Mouse (Mus musculus): ENCODE results near the gene C1galt1. TPM values are rescaled to one million over a fixed set of nuclear protein-coding genes. Genes with fewer than 3 reads are reported as not detected.

The C1galt1 gene
- polyA plus RNA-seq, 1 experiment from 2014 or later = 4.1 TPM

DNA sequence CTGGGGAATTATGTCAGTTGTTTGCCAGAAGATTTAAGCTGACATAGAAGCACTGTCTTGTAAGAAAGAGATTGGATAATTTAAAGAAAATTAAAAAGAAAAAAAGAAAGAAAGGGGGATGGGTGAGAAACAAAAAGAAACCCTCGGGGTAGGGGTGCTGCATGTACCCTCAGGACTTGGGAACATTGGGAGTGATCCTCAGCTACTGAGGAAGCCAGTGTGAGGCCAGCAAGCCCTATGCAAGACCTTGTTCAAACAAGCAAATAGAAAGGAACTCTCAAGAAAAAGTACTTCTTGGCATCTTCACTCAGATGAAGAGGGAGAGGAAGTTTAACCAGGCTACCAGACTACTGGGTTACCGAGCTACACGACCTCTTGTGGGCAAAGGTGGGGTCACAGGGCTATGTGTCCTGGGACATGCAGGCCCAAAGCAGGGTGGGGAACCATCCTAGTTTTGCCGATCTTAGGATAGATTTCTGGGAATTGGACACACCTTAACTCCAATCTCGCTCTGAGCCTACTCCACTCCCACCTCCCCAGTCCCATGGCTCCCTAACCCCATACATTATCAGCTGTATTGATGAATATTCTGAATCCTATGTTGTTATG, 12.1 kb downstream of the C1galt1 start:
- peak; percentile 75 for ATAC-seq (ENCODE audit: low read depth)
- Histone ChIP-seq H3K4me1 (replicated peaks; ENCODE audit: control insufficient read depth, insufficient read depth, low read length) (peaks cover 17% of the 10 kb centered on the region), H3K27me3 (ENCODE audit: control insufficient read depth, insufficient read depth, low read depth, low read length) (no peaks in the 10 kb centered on the region), H3K9me3 (ENCODE audit: control insufficient read depth, low read length) (no peaks in the 10 kb centered on the region), H3K9ac (ENCODE audit: low read length) (no peak overlapping the region), H3K36me3 (ENCODE audit: control insufficient read depth, insufficient read depth, low read length) (no peaks in the 10 kb centered on the region), H3K4me3 (ENCODE audit: low read length) (no peak overlapping the region), H3K4me2 (ENCODE audit: low read depth, low read length) (peak overlapping the region; percentile 14; the same call in 1 of the 2 replicates), H3K27ac (ENCODE audit: low read length) (0 out of 2 replicates have a peak overlapping the region, but pooled peaks have one; percentile 12)
- WGBS = 49% methylated on average over 5 of the region's 5 CpGs

DNA sequence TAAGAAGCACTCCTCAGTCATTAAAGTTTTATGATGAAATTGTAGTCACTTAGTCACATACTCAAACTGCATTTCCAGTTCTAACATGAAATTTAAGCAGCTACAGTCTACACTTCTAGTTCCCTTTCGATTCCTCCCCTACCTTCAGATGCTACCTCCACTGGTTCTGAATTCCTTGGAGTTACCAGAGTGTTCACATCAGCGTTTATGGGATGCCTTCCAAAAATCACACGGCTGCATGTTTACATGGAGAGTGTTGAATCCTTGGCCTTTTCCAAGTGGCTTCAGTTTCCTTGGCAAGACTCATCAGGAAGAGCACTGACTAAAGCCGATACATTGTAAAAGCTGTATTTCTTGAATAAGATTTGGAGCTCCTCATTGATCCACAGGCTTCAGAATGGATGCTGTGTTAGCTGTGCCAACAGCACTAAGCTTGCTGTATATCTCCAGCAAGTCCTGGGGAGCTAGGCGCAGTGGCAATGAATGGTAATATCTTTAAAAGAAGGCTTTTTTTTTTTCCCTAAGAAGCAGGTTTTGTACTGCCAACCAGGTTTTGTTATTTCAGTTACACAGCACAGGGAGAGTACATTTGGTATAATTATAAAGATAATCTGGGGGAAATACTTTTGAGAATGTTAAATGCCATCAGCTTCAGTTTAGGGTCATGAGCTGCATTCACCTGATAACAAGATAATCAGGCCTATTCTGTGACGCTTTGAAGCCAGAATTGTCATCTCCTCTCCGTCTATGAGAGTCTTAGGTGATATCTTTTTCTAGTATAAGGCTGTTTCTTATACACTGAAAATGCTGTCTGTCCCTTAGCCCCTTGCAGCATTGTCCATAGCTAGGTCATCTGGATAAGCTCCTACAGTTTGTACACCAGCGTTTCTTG, 13.0 kb downstream of the C1galt1 start:
- H3K4me2 ChIP-seq (ENCODE audit: low read depth, low read length) = peak overlapping the region; percentile 14; the same call in 1 of the 2 replicates

DNA sequence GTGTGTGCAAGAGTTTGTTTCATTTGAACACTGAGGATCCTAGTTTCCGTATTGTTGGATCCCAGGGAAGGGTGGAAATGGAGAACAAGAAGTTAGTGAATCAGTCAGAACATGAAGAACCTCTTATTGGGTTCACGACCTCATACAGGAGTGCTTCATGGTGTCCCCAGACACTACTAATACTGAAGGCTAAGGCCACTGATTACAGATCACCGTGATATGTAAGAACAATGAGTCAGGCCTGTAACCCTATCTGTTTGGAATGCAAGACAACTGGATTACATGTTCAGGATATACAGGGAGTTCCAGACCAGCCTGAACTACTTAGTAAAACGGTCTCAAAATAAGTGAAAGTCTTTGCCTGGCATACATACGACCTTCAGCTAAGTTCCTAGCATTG, 13.9 kb downstream of the C1galt1 start:
- H3K9ac ChIP-seq (ENCODE audit: low read length) = no peak overlapping the region
- 75% methylated on average over 5 of the region's 5 CpGs for WGBS
- no peak for ATAC-seq (ENCODE audit: low read depth)
- peaks cover 17% of the 10 kb centered on the region for H3K4me1 ChIP-seq (replicated peaks; ENCODE audit: control insufficient read depth, insufficient read depth, low read length)
- H3K9me3 ChIP-seq (ENCODE audit: control insufficient read depth, low read length) = no peaks in the 10 kb centered on the region
- no peak overlapping the region for H3K27ac ChIP-seq (ENCODE audit: low read length)
- H3K27me3 ChIP-seq (ENCODE audit: control insufficient read depth, insufficient read depth, low read depth, low read length) = no peaks in the 10 kb centered on the region
- no peak overlapping the region for H3K4me3 ChIP-seq (ENCODE audit: low read length)
- no peaks in the 10 kb centered on the region for H3K36me3 ChIP-seq (ENCODE audit: control insufficient read depth, insufficient read depth, low read length)
- H3K4me2 ChIP-seq (ENCODE audit: low read depth, low read length) = no peak overlapping the region

More for the DNA sequence above, 13.0 kb downstream of the C1galt1 start:
- ATAC-seq (ENCODE audit: low read depth) = peak; percentile 44
- Histone ChIP-seq H3K4me3 (ENCODE audit: low read length) (no peak overlapping the region), H3K36me3 (ENCODE audit: control insufficient read depth, insufficient read depth, low read length) (no peaks in the 10 kb centered on the region), H3K27ac (ENCODE audit: low read length) (no peak overlapping the region), H3K9ac (ENCODE audit: low read length) (no peak overlapping the region), H3K4me1 (replicated peaks; ENCODE audit: control insufficient read depth, insufficient read depth, low read length) (peaks cover 17% of the 10 kb centered on the region), H3K9me3 (ENCODE audit: control insufficient read depth, low read length) (no peaks in the 10 kb centered on the region), H3K27me3 (ENCODE audit: control insufficient read depth, insufficient read depth, low read depth, low read length) (no peaks in the 10 kb centered on the region)
- 54% methylated on average over 8 of the region's 8 CpGs for WGBS

GRCm38 (mm10) chr6:7859161-7859560, 14.5 kb downstream of the C1galt1 start:
- Histone ChIP-seq H3K4me3 (ENCODE audit: low read length) (no peak overlapping the region), H3K4me2 (ENCODE audit: low read depth, low read length) (no peak overlapping the region), H3K27me3 (ENCODE audit: control insufficient read depth, insufficient read depth, low read depth, low read length) (no peaks in the 10 kb centered on the region), H3K9ac (ENCODE audit: low read length) (no peak overlapping the region), H3K9me3 (ENCODE audit: control insufficient read depth, low read length) (no peaks in the 10 kb centered on the region), H3K4me1 (replicated peaks; ENCODE audit: control insufficient read depth, insufficient read depth, low read length) (peaks cover 17% of the 10 kb centered on the region), H3K27ac (ENCODE audit: low read length) (no peak overlapping the region), H3K36me3 (ENCODE audit: control insufficient read depth, insufficient read depth, low read length) (no peaks in the 10 kb centered on the region)
- 73% methylated on average over 3 of the region's 3 CpGs for WGBS
- ATAC-seq (ENCODE audit: low read depth) = no peak

- H3K4me3 ChIP-seq (ENCODE audit: low read length) = no peak overlapping the region
- H3K9ac ChIP-seq (ENCODE audit: low read length) = no peak overlapping the region
- H3K4me2 ChIP-seq (ENCODE audit: low read depth, low read length) = no peak overlapping the region
- WGBS = 28% methylated on average over 3 of the region's 3 CpGs
- H3K36me3 ChIP-seq (ENCODE audit: control insufficient read depth, insufficient read depth, low read length) = 0 out of 2 replicates have a peak, but pooled peaks cover 2% of the 10 kb centered on the region
- no peak overlapping the region for H3K27ac ChIP-seq (ENCODE audit: low read length)
- no peaks in the 10 kb centered on the region for H3K9me3 ChIP-seq (ENCODE audit: control insufficient read depth, low read length)
- H3K4me1 ChIP-seq (replicated peaks; ENCODE audit: control insufficient read depth, insufficient read depth, low read length) = peaks cover 16% of the 10 kb centered on the region
- ATAC-seq (ENCODE audit: low read depth) = no peak
- H3K27me3 ChIP-seq (ENCODE audit: control insufficient read depth, insufficient read depth, low read depth, low read length) = no peaks in the 10 kb centered on the region
Observed at GRCm38 (mm10) chr6:7861033-7861432, 16.4 kb downstream of the C1galt1 start.

DNA sequence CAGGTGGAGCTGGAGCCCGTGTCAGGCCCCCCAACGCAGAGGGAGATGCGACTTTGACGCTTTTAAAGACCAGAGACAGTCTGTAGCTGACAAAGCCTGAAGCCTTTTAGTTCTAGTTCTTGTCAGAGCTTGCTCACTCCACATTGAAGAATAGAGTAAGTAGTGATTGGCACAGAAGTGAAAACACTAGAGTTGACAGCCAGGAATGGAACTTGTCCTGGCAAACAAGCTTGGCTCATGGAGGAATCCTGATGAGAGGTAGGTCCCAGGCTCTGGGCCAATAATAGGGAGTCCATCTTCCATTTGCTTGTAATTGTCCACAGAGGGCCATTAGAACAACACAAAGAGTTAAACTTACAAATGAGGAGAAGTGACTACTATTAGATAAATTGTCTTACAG, 18.7 kb downstream of the C1galt1 start:
- Histone ChIP-seq H3K9ac (ENCODE audit: low read length) (no peak overlapping the region), H3K27ac (ENCODE audit: low read length) (no peak overlapping the region), H3K4me2 (ENCODE audit: low read depth, low read length) (no peak overlapping the region), H3K27me3 (ENCODE audit: control insufficient read depth, insufficient read depth, low read depth, low read length) (no peaks in the 10 kb centered on the region), H3K9me3 (ENCODE audit: control insufficient read depth, low read length) (no peaks in the 10 kb centered on the region), H3K4me3 (ENCODE audit: low read length) (no peak overlapping the region), H3K36me3 (ENCODE audit: control insufficient read depth, insufficient read depth, low read length) (0 out of 2 replicates have a peak, but pooled peaks cover 2% of the 10 kb centered on the region), H3K4me1 (replicated peaks; ENCODE audit: control insufficient read depth, insufficient read depth, low read length) (peaks cover 2% of the 10 kb centered on the region; the same call in 1 of the 2 replicates)
- no peak for ATAC-seq (ENCODE audit: low read depth)
- WGBS = 80% methylated on average over 4 of the region's 4 CpGs

DNA sequence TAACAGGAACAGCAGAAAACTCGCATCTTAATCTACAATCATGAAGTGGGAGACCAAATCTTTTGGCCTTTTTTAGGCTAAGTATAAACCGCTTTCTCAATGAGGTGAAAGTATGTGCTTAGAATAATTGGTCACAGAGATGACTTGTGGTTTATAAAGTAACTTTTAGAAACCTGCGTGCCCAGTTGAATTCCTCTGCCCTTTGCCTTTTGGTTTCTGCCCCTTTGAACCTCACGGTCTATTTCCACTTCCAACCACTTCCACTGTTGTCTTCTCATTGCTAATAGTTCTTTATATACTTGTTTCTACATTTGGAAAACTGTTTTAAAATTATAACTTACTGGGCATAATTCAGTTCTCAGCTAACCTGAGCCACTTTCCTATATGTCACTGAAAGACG, 32.2 kb downstream of the C1galt1 start:
- no peak for ATAC-seq (ENCODE audit: low read depth)
- Histone ChIP-seq H3K36me3 (ENCODE audit: control insufficient read depth, insufficient read depth, low read length) (no peaks in the 10 kb centered on the region), H3K4me2 (ENCODE audit: low read depth, low read length) (no peak overlapping the region), H3K9me3 (ENCODE audit: control insufficient read depth, low read length) (no peaks in the 10 kb centered on the region), H3K4me3 (ENCODE audit: low read length) (no peak overlapping the region), H3K27ac (ENCODE audit: low read length) (no peak overlapping the region), H3K27me3 (ENCODE audit: control insufficient read depth, insufficient read depth, low read depth, low read length) (no peaks in the 10 kb centered on the region), H3K9ac (ENCODE audit: low read length) (no peak overlapping the region), H3K4me1 (replicated peaks; ENCODE audit: control insufficient read depth, insufficient read depth, low read length) (no peaks in the 10 kb centered on the region)
- 88% methylated on average over 5 of the region's 5 CpGs for WGBS

- H3K27ac ChIP-seq (ENCODE audit: low read length) = no peak overlapping the region
- ATAC-seq (ENCODE audit: low read depth) = no peak
- no peaks in the 10 kb centered on the region for H3K36me3 ChIP-seq (ENCODE audit: control insufficient read depth, insufficient read depth, low read length)
- WGBS = 57% methylated on average over 1 of the region's 1 CpGs
- H3K4me1 ChIP-seq (replicated peaks; ENCODE audit: control insufficient read depth, insufficient read depth, low read length) = no peaks in the 10 kb centered on the region
- H3K9me3 ChIP-seq (ENCODE audit: control insufficient read depth, low read length) = no peaks in the 10 kb centered on the region
- no peak overlapping the region for H3K4me3 ChIP-seq (ENCODE audit: low read length)
- no peaks in the 10 kb centered on the region for H3K27me3 ChIP-seq (ENCODE audit: control insufficient read depth, insufficient read depth, low read depth, low read length)
- H3K9ac ChIP-seq (ENCODE audit: low read length) = no peak overlapping the region
- no peak overlapping the region for H3K4me2 ChIP-seq (ENCODE audit: low read depth, low read length)
Observed at GRCm38 (mm10) chr6:7881595-7882128, 37.0 kb downstream of the C1galt1 start.

DNA sequence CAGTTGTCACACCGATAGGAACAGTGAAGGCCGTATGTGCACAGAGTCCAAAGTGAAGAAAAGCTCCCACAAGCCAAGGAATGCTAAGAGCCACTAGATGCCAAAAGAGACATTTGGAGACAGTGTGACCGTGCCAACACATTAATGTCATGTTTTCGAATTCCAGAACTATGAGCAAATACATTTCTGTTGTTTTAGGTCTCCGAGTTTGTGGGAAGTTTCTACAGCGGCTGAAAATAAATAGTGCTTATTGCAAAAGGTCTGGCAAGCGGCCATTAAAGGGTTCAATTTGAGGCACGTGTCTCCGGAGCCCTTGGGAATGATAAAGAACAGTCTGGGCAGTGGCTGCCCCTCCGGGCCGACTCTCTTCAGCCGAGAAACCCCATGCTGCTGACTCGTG, 37.9 kb downstream of the C1galt1 start:
- no peaks in the 10 kb centered on the region for H3K27me3 ChIP-seq (ENCODE audit: control insufficient read depth, insufficient read depth, low read depth, low read length)
- no peak overlapping the region for H3K27ac ChIP-seq (ENCODE audit: low read length)
- H3K4me2 ChIP-seq (ENCODE audit: low read depth, low read length) = no peak overlapping the region
- no peaks in the 10 kb centered on the region for H3K4me1 ChIP-seq (replicated peaks; ENCODE audit: control insufficient read depth, insufficient read depth, low read length)
- H3K9ac ChIP-seq (ENCODE audit: low read length) = no peak overlapping the region
- H3K36me3 ChIP-seq (ENCODE audit: control insufficient read depth, insufficient read depth, low read length) = no peaks in the 10 kb centered on the region
- 31% methylated on average over 13 of the region's 13 CpGs for WGBS
- no peaks in the 10 kb centered on the region for H3K9me3 ChIP-seq (ENCODE audit: control insufficient read depth, low read length)
- H3K4me3 ChIP-seq (ENCODE audit: low read length) = no peak overlapping the region
- ATAC-seq (ENCODE audit: low read depth) = peak; percentile 93

Data from lung, embryonic 16.5 days (tissue).